Mouse (Mus musculus) bone marrow, adult 2 months (tissue): ENCODE results near the gene Mios.

Experiments
- CTCF ChIP-seq: fragments of 200-500 bp; IDR thresholded peaks from 2 replicates; pipeline ENCODE4 v1.5.1; 2011; ENCODE audit warnings: low read length, control low read depth; ENCODE audit not compliant: control insufficient read depth, insufficient read depth
- POLR2A ChIP-seq: fragments of 200-500 bp; IDR thresholded peaks from 2 replicates; pipeline ENCODE4 v1.6.1; 2011; ENCODE audit warnings: low read depth, mild to moderate bottlenecking, control low read depth, low read length, borderline replicate concordance; ENCODE audit not compliant: control insufficient read depth

DNA sequence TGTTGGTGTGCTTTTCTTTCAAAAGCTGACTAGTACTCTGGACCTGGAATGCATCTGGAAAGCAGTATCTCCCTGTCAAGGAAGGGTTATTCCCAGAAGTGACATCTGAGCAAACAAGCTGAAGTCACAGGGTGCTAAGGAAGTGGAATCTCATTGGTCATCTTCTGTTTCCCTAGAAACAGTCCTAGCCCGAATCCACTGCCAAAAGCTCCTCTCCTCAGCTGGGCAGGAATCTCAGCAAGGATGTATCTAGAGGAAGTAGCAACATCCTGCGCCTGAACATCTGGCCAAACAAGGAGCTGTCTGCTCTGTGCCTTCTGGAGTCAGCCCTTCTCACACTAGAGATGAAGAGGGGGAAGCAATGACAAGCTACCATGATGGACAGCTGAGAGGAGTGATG, 35.0 kb upstream of the Mios start:
- TF ChIP-seq POLR2A (no peak), CTCF (no peak)
